Mouse (Mus musculus) megakaryocyte, embryonic 14.5 days (primary cell): Measurements from ENCODE around the gene Ctcfl. TPM values are rescaled to one million over a fixed set of nuclear protein-coding genes. Genes with fewer than 3 reads are reported as not detected.

Source experiments
- H3K27me3 ChIP-seq: replicated peaks from 2 replicates; pipeline ENCODE3; 2012; ENCODE audit warnings: inconsistent platforms
- H3K36me3 ChIP-seq: replicated peaks from 2 replicates; pipeline ENCODE3; 2012; ENCODE audit warnings: low read length, inconsistent platforms, mixed read lengths
- H3K4me1 ChIP-seq: 2 replicates; pipeline ENCODE4 v1.6.1; 2012; ENCODE audit warnings: inconsistent platforms
- H3K4me3 ChIP-seq: replicated peaks from 2 replicates; pipeline ENCODE3; 2012; ENCODE audit warnings: moderate library complexity, mild to moderate bottlenecking, inconsistent platforms
- H3K9me3 ChIP-seq: 2 replicates; pipeline ENCODE4 v1.6.1; 2012; ENCODE audit warnings: inconsistent platforms
- FLI1 ChIP-seq: IDR thresholded peaks from 2 replicates; pipeline ENCODE4 v1.6.1; 2012; ENCODE audit warnings: low read length, inconsistent platforms, mixed read lengths
- GATA1 ChIP-seq: IDR thresholded peaks from 3 replicates; pipeline ENCODE4 v1.6.1; 2012; ENCODE audit warnings: mixed read lengths, low read length, inconsistent platforms, borderline replicate concordance
- polyA plus RNA-seq: library from polyadenylated mRNA; stranded (reverse); fragments of >175 nt; gene quantifications from 2 replicates; pipeline ENCODE4 v1.2.3, GENCODE M21; 2012; ENCODE audit warnings: low replicate concordance; ENCODE audit not compliant: insufficient read depth

Ctcfl gene
- polyA plus RNA-seq, 1 experiment = not detected

- H3K36me3 ChIP-seq = peaks cover 36% of the 10 kb centered on the region
Measured at GRCm38 (mm10) chr2:173052881-173053280, 66.4 kb downstream of the Ctcfl start.

DNA sequence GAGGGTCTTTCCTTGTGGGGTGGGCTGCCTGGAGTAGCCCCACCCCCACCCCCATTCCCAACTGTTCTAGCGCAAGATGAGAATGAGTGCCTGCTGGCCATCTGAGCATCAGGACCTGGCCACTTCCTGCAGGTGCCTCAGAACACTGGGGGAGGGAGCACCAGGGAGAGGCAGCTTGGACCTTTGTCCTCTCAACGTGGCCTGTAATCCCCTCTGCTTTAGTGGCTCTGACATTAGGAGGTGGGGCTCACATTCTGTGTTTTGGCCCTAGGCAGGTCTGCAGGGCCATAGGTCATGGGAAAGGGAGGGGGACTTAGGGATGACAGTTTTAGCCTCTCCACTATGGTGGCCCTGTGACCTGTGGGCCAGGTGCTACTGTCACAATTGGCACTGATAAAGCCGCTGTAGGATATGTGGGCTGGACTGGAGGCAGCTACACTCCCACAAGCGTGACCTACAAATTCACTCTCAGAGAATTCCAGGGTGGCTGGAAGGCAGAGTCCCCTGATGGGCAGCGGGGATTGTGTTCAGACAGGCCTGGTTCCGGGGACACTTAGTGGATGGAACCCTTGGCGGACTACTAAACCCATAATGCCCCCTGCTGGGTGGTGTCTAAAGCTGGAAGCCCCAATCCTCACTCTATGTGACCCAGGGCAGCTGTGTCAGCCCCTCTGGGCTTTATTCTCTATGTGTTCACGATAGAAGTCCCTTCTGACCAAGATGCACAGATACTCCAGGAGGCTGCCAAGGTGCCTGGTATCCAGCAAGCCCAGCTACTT lies 68.5 kb downstream of the Ctcfl start:
- H3K4me1 ChIP-seq = peaks cover 92% of the 10 kb centered on the region

More at GRCm38 (mm10) chr2:173052881-173053280, 66.4 kb downstream of the Ctcfl start:
- H3K9me3 ChIP-seq = no peaks in the 10 kb centered on the region
- H3K27me3 ChIP-seq = no peaks in the 10 kb centered on the region
- no peak overlapping the region for H3K4me3 ChIP-seq
- TF ChIP-seq GATA1 (no peak), FLI1 (no peak)
- peaks cover 92% of the 10 kb centered on the region for H3K4me1 ChIP-seq

GRCm38 (mm10) chr2:173049817-173050216 lies 69.5 kb downstream of the Ctcfl start:
- no peak for TF ChIP-seq FLI1
- TF ChIP-seq GATA1 = no peak
- Histone ChIP-seq H3K4me3 (no peak overlapping the region), H3K36me3 (peaks cover 46% of the 10 kb centered on the region), H3K27me3 (no peaks in the 10 kb centered on the region), H3K4me1 (peaks cover 90% of the 10 kb centered on the region), H3K9me3 (0 out of 2 replicates have a peak, but pooled peaks cover 3% of the 10 kb centered on the region)

More for the DNA sequence above, 68.5 kb downstream of the Ctcfl start:
- Histone ChIP-seq H3K9me3 (no peaks in the 10 kb centered on the region), H3K36me3 (peaks cover 38% of the 10 kb centered on the region), H3K4me3 (no peak overlapping the region), H3K27me3 (no peaks in the 10 kb centered on the region)
- TF ChIP-seq FLI1 (no peak), GATA1 (no peak)

GRCm38 (mm10) chr2:173049231-173049630 lies 70.1 kb downstream of the Ctcfl start:
- H3K9me3 ChIP-seq = 0 out of 2 replicates have a peak, but pooled peaks cover 3% of the 10 kb centered on the region
- H3K27me3 ChIP-seq = no peaks in the 10 kb centered on the region
- peaks cover 52% of the 10 kb centered on the region for H3K36me3 ChIP-seq
- TF ChIP-seq FLI1 (no peak), GATA1 (no peak)
- peaks cover 90% of the 10 kb centered on the region for H3K4me1 ChIP-seq
- H3K4me3 ChIP-seq = no peak overlapping the region

GRCm38 (mm10) chr2:173048041-173048745 lies 71.1 kb downstream of the Ctcfl start:
- TF ChIP-seq GATA1 = no peak
- TF ChIP-seq FLI1 = no peak
- H3K9me3 ChIP-seq = 0 out of 2 replicates have a peak, but pooled peaks cover 3% of the 10 kb centered on the region
- peaks cover 60% of the 10 kb centered on the region for H3K36me3 ChIP-seq
- no peaks in the 10 kb centered on the region for H3K27me3 ChIP-seq
- peak overlapping the region; percentile 89 for H3K4me3 ChIP-seq
- peaks cover 90% of the 10 kb centered on the region for H3K4me1 ChIP-seq

- peaks cover 90% of the 10 kb centered on the region for H3K4me1 ChIP-seq
- no peak for TF ChIP-seq GATA1
- no peak for TF ChIP-seq FLI1
Measured at GRCm38 (mm10) chr2:173047471-173047870, 71.9 kb downstream of the Ctcfl start.

GRCm38 (mm10) chr2:173046582-173047297 lies 72.6 kb downstream of the Ctcfl start:
- peak overlapping the region; percentile 89 for H3K4me3 ChIP-seq
- peaks cover 61% of the 10 kb centered on the region for H3K36me3 ChIP-seq
- peaks cover 97% of the 10 kb centered on the region for H3K4me1 ChIP-seq
- TF ChIP-seq GATA1 = no peak
- no peak for TF ChIP-seq FLI1
- H3K27me3 ChIP-seq = no peaks in the 10 kb centered on the region
- H3K9me3 ChIP-seq = 0 out of 2 replicates have a peak, but pooled peaks cover 3% of the 10 kb centered on the region

More at GRCm38 (mm10) chr2:173047471-173047870, 71.9 kb downstream of the Ctcfl start:
- peaks cover 64% of the 10 kb centered on the region for H3K36me3 ChIP-seq
- H3K4me3 ChIP-seq = peak overlapping the region; percentile 89
- 0 out of 2 replicates have a peak, but pooled peaks cover 3% of the 10 kb centered on the region for H3K9me3 ChIP-seq
- no peaks in the 10 kb centered on the region for H3K27me3 ChIP-seq

DNA sequence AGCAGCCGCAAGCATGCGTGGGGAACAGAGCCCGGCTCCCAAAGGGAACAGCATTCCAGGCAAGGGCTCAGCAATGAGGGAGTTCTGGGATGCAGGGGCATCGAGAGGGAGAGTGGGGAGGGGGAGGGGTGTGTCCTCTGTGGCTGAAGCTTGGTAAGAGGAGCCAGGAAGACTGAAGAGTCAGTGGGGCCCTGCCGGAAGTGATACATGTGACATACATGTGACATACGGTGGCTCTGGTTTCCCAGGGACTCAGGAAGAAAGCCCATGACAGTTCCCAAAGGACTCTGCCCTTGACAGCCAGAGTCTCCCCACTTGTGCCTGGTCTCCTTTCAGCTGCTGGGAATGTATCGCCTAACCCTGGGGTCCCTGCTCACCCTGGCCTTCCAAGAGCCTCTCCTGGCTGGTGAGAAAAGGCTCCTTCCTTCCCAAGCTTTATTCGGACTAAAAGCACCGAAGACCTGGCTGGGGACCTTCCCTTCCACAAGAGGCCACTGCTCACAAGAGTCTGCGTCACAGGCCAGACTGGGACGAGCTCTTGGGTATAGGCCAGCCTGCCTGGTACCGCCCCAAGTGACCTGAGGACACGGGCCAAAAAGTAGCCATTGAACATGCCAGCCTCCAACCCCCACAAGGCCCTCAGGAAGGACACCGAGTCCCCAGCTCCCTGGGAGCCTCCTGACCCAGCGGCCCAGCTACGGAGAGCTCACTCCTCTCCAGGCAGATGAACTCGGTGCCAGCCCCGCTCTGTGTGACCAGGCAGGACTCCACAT lies 74.9 kb downstream of the Ctcfl start:
- TF ChIP-seq FLI1 (no peak), GATA1 (no peak)
- peaks cover 64% of the 10 kb centered on the region for H3K36me3 ChIP-seq
- no peaks in the 10 kb centered on the region for H3K27me3 ChIP-seq
- H3K9me3 ChIP-seq = 0 out of 2 replicates have a peak, but pooled peaks cover 3% of the 10 kb centered on the region
- H3K4me3 ChIP-seq = peak overlapping the region; percentile 50
- H3K4me1 ChIP-seq = peaks cover 98% of the 10 kb centered on the region

Other genes with a start within 250 kb of the Ctcfl start
- gene Bmp7, start 179.2 kb downstream of the Ctcfl start, polyA plus RNA-seq = not detected in 2 replicates
- not detected in 2 replicates for gene Spo11, start 141.8 kb downstream of the Ctcfl start, polyA plus RNA-seq
- 26.3 and 89.2 TPM in 2 replicates for gene Rae1, start 119.4 kb downstream of the Ctcfl start, polyA plus RNA-seq
- 1,149 and 2,622 TPM in 2 replicates for gene Rbm38, start 99.0 kb downstream of the Ctcfl start, polyA plus RNA-seq
- not detected in 2 replicates for gene Pck1, start 33.5 kb upstream of the Ctcfl start, polyA plus RNA-seq
- gene Zbp1, start 99.4 kb upstream of the Ctcfl start, polyA plus RNA-seq = 2.8 TPM in 1 of 2 replicates, not detected in the other
- 5.3 and 26.8 TPM in 2 replicates for gene Pmepa1, start 157.0 kb upstream of the Ctcfl start, polyA plus RNA-seq